Mouse (Mus musculus) heart, embryonic 16.5 days (tissue): Measurements from ENCODE around the gene Angptl8. TPM values are rescaled to one million over a fixed set of nuclear protein-coding genes. Genes with fewer than 3 reads are reported as not detected.

Source experiments
- ATAC-seq: fragments of 200-750 bp; cut with Nextera tagmentation; replicated peaks from 2 replicates; pipeline ENCODE4 v1.8.0; 2017; ENCODE audit warnings: moderate number of reproducible peaks; ENCODE audit not compliant: insufficient read depth, low FRiP score; ENCODE audit errors: extremely low read depth
- H3K27ac ChIP-seq: fragments of 300-500 bp; sonication (generic); 2 replicates; pipeline ENCODE4 v1.5.1; 2014; ENCODE audit warnings: mild to moderate bottlenecking, low read length, control low read depth, moderate library complexity
- H3K27me3 ChIP-seq: fragments of 300-500 bp; sonication (generic); 2 replicates; pipeline ENCODE4 v1.6.1; 2014; ENCODE audit warnings: low read length, mixed read lengths; ENCODE audit not compliant: control insufficient read depth, insufficient read depth
- H3K36me3 ChIP-seq: fragments of 300-500 bp; sonication (generic); 2 replicates; pipeline ENCODE4 v1.6.1; 2014; ENCODE audit not compliant: control insufficient read depth, insufficient read depth
- H3K4me1 ChIP-seq: fragments of 300-500 bp; sonication (generic); 2 replicates; pipeline ENCODE4 v1.6.1; 2014; ENCODE audit warnings: low read length, mixed read lengths; ENCODE audit not compliant: control insufficient read depth, insufficient read depth
- H3K4me2 ChIP-seq: fragments of 300-500 bp; sonication (generic); 2 replicates; pipeline ENCODE4 v1.6.1; 2014; ENCODE audit warnings: low read depth, mild to moderate bottlenecking, control low read depth, low read length
- H3K4me3 ChIP-seq: fragments of 300-500 bp; sonication (generic); 2 replicates; pipeline ENCODE4 v1.5.1; 2014; ENCODE audit warnings: mild to moderate bottlenecking, control low read depth, low read length
- H3K9ac ChIP-seq: fragments of 300-500 bp; sonication (generic); 2 replicates; pipeline ENCODE4 v1.6.1; 2014; ENCODE audit warnings: low read length, control low read depth
- H3K9me3 ChIP-seq: fragments of 300-500 bp; sonication (generic); replicated peaks from 2 replicates; pipeline ENCODE4 v1.6.1; 2016; ENCODE audit warnings: low read length; ENCODE audit not compliant: control insufficient read depth
- WGBS: fragments of 180-500 bp; shearing (Covaris S2); extraction: QIAGEN DNeasy Blood & Tissue Kit; methylation state at CpG from one replicate; pipeline ENCODE4 v1.1.7; 2014; 5-methylcytosine and 5-hydroxymethylcytosine counted together
- polyA plus RNA-seq: library from polyadenylated mRNA; unstranded; fragments of >200 nt; fragmentation: Nextera tagmentation; extraction: Ambion mirVana; gene quantifications from 2 replicates; pipeline ENCODE4 v1.2.1, GENCODE M21; 2015

Gene Angptl8
- polyA plus RNA-seq, 1 experiment from 2014 or later, result 1.7 TPM

DNA sequence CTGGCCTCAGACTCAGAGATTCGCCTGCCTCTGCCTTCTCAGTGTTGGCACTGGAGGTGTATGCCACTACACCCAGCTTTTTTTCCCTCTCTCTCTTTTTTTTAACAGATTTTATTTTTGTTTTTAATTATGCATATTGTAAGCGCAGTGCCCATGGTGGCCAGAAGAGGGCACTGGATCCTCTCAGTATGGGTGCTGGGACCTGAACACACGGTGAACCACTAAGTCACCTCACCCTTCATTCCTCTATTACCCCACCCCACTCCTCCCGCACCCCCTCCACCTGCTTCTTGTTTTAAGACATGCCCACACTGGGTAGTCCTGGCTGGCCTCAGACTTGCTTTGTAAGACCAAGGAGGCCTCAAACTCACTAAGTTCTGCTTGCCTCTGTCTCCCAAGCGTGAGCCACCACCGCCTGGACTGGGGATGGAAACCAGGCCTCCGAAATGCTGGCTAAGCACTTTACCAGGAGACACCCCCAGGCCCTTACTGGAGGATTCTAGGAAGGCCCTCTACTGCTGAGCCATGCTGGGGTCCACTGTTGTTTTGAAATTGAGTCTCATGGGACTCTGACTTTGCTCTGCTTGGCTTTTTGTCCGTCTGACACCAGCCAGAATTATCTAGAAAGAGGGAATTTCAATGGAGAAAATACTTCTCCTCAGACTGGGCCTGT, 4.9 kb downstream of the Angptl8 start:
- H3K9me3 ChIP-seq, result no peaks in the 10 kb centered on the region
- H3K4me2 ChIP-seq, result no peak overlapping the region
- H3K9ac ChIP-seq, result no peak overlapping the region
- no peak overlapping the region for H3K4me3 ChIP-seq
- peaks cover 10% of the 10 kb centered on the region for H3K4me1 ChIP-seq
- H3K27ac ChIP-seq, result 0 out of 2 replicates have a peak overlapping the region, but pooled peaks have one; percentile 3
- no peak for ATAC-seq
- H3K27me3 ChIP-seq, result no peaks in the 10 kb centered on the region
- WGBS, result 58% methylated on average over 8 of the region's 8 CpGs
- H3K36me3 ChIP-seq, result 0 out of 2 replicates have a peak, but pooled peaks cover 4% of the 10 kb centered on the region

DNA sequence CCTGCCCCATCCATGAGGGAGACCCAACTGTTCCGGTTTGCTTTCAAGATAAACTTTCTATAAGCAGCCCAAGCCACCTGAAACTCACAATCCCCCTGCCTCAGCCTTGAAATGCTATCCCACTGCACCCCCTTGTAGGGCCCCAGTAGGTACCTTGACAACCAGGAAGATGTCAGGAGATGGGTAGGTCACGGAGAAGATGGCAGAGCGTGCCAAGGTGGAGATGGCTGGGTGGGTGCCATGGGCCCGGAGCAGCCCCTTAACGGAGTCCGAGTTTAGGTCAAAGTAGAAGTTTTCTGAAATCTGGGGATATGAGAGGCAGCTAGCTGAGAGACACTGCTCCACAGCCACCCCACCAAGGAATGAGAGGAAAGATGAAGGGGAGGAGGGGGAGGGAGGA, 6.0 kb downstream of the Angptl8 start:
- ATAC-seq, result no peak
- peaks cover 15% of the 10 kb centered on the region for H3K4me1 ChIP-seq
- H3K4me2 ChIP-seq, result no peak overlapping the region
- H3K4me3 ChIP-seq, result no peak overlapping the region
- no peaks in the 10 kb centered on the region for H3K27me3 ChIP-seq
- H3K9ac ChIP-seq, result no peak overlapping the region
- no peaks in the 10 kb centered on the region for H3K9me3 ChIP-seq
- 91% methylated on average over 6 of the region's 6 CpGs for WGBS
- H3K27ac ChIP-seq, result no peak overlapping the region
- no peaks in the 10 kb centered on the region; the same call in 1 of the 2 replicates for H3K36me3 ChIP-seq

DNA sequence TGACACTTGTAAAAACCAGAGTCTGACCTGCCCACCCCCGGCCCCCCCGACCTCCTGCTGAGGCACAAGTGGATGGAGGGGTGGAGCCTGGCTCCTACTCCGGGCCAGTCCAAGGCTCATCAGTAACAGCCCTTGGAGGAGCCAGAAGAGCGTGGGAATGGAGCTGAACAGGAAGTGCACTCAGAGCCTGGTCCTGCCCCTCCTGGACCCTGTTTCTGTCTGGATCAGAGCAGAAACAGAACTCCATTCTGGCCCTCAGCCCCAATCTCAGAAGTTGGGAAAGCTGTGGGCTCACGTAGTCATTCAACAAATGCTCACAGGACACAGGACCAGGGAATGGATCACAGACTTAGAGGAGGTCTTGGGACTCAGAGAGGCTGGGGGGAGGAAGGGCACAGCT, 7.1 kb downstream of the Angptl8 start:
- Histone ChIP-seq H3K4me3 (no peak overlapping the region), H3K27ac (peak overlapping the region; percentile 83), H3K27me3 (no peaks in the 10 kb centered on the region), H3K9ac (no peak overlapping the region), H3K36me3 (no peaks in the 10 kb centered on the region; the same call in 1 of the 2 replicates), H3K4me1 (peaks cover 25% of the 10 kb centered on the region), H3K4me2 (no peak overlapping the region), H3K9me3 (no peaks in the 10 kb centered on the region)
- ATAC-seq, result peak; percentile 43
- WGBS, result 40% methylated on average over 5 of the region's 5 CpGs

DNA sequence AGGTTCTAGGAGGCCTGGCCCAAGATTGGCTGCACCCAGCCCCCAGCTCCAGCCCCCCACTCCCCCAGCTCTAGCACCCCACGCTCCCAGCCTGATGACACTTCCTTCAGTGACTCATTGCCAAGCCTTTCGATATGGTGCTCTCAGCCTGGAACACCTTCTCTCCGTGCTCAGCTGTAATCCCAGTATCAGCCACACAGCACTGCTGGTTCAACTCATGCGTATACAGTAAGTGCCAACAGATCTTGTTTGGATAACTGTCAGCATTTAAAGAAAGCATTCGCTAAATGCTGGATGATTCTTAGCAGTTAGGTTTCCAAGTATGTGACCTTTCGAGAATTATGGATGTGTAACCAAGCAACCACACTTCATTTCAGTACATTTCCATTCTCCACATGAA, 7.8 kb downstream of the Angptl8 start:
- H3K4me2 ChIP-seq, result no peak overlapping the region
- no peak for ATAC-seq
- H3K4me1 ChIP-seq, result peaks cover 32% of the 10 kb centered on the region
- WGBS, result 47% methylated on average over 6 of the region's 6 CpGs
- H3K9ac ChIP-seq, result no peak overlapping the region
- H3K4me3 ChIP-seq, result no peak overlapping the region
- no peaks in the 10 kb centered on the region; the same call in 1 of the 2 replicates for H3K36me3 ChIP-seq
- peak overlapping the region; percentile 83 for H3K27ac ChIP-seq
- no peaks in the 10 kb centered on the region for H3K9me3 ChIP-seq
- no peaks in the 10 kb centered on the region for H3K27me3 ChIP-seq

DNA sequence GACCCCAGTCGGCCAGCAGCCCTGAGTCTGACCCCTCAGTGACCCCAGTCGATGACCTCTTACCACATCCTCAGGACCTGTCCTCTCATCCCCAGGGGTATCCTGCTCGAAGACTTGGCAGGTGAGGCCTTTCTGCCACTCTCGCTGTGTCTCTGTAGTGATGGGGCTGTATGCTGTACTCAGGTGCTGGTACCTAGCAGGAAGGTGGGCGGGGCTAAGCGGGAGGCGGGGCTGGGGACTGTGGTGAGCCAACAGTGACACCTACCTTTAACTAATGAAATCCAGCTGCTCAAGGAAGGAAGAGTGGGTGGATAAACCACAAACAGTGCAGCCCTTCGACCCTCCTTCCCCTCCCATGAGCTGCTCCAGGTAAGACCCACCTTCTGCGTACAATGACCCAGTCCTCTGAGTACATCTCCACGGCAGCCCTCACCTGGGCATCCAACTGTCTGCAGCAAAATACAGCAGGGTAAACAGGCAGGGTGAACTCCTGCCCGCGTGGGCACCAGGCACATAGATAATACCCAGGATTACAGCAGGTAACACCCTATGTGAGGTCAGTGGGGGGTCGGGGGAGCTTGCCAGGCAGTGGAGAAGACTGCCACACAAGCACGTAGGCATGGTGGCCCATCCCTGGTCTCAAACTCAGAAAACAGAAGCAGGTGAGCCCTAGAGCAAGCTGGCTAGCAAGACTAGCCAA, 10.2 kb downstream of the Angptl8 start:
- H3K9ac ChIP-seq, result no peak overlapping the region
- peaks cover 33% of the 10 kb centered on the region for H3K4me1 ChIP-seq
- H3K27me3 ChIP-seq, result no peaks in the 10 kb centered on the region
- no peak for ATAC-seq
- H3K9me3 ChIP-seq, result no peaks in the 10 kb centered on the region
- no peaks in the 10 kb centered on the region; the same call in 1 of the 2 replicates for H3K36me3 ChIP-seq
- H3K4me3 ChIP-seq, result no peak overlapping the region
- no peak overlapping the region; the same call in 1 of the 2 replicates for H3K4me2 ChIP-seq
- WGBS, result 47% methylated on average over 14 of the region's 14 CpGs
- H3K27ac ChIP-seq, result peak overlapping the region; percentile 85; the same call in 1 of the 2 replicates

DNA sequence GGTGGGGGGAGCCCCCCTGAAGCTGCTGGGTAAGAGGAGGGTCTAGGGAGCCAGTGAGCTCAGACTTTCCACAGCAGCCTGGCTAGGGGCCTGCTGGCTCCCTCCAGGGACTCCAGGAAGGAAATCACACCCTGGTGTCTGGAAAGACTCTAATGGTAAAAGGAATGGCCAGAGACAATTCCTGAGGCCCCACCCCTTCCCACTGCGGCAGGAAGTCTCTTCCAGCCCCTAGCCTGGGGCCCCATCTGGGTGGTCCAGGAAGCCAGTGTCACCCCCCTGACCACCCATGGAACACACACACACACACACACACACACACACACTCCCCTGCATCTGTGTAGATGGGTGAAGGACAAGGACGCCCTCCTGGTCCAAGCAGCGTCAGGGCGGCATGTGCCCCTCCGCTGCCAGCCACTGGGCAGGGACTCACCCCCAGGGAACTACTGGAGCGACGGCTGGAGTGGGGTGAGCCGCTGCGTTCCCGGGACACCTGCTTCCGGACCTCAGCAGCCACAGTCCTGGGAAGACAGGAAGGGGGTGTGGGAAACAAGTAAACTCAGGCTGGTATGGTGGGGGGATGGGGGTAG, 11.5 kb downstream of the Angptl8 start:
- Histone ChIP-seq H3K27ac (peak overlapping the region; percentile 85), H3K9me3 (no peaks in the 10 kb centered on the region), H3K9ac (peak overlapping the region; percentile 60), H3K27me3 (no peaks in the 10 kb centered on the region), H3K36me3 (no peaks in the 10 kb centered on the region; the same call in 1 of the 2 replicates), H3K4me2 (peak overlapping the region; percentile 65), H3K4me1 (peaks cover 33% of the 10 kb centered on the region), H3K4me3 (peak overlapping the region; percentile 39)
- ATAC-seq, result peak; percentile 82
- 13% methylated on average over 11 of the region's 11 CpGs for WGBS

DNA sequence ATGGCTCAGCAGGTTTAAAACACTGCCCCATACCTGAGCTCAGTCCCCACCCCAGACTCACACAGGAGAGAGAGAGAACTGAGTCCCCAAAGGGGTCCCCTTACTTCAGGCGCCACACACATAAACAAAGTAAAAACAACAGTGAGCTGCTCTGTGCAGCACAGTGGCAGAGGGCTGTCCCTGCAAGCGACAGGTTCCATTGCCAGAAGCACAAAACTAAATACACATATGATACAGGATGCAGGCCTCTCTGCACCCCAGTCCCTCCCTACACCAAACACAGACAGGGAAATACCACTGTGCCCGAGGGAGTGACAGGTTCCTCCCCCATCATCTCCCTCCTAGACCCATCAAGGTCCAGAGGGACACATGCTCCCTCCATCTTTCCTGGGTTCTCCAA, 12.1 kb downstream of the Angptl8 start:
- WGBS, result 29% methylated on average over 3 of the region's 3 CpGs
- Histone ChIP-seq H3K27me3 (no peaks in the 10 kb centered on the region), H3K9me3 (no peaks in the 10 kb centered on the region), H3K27ac (peak overlapping the region; percentile 85), H3K9ac (peak overlapping the region; percentile 60), H3K4me2 (peak overlapping the region; percentile 65), H3K4me3 (peak overlapping the region; percentile 39), H3K36me3 (no peaks in the 10 kb centered on the region; the same call in 1 of the 2 replicates), H3K4me1 (peaks cover 33% of the 10 kb centered on the region)
- 0 out of 2 replicates have a peak, but pooled peaks have one; percentile 7 for ATAC-seq

DNA sequence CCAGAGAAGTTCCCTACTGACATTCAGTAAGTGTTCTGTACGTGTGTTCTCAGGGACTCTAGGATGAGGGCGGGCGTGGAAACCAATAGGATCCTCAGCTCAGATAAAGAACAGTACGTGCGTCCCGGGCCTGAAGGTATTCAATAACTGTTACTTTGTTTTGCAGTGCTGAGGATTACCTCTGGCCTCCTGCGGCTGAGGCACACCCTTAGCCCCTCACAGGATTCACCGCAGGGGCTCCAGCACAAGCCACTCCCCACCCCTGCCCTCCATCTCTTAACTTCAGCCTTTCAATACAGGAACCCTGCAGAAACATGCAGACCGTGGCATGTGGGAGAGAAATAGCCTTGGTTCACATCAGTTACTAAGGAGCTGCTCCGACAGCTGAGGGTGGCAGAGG, 12.6 kb downstream of the Angptl8 start:
- no peaks in the 10 kb centered on the region for H3K9me3 ChIP-seq
- peak overlapping the region; percentile 60 for H3K9ac ChIP-seq
- H3K27me3 ChIP-seq, result no peaks in the 10 kb centered on the region
- ATAC-seq, result no peak
- H3K36me3 ChIP-seq, result no peaks in the 10 kb centered on the region; the same call in 1 of the 2 replicates
- peak overlapping the region; percentile 85 for H3K27ac ChIP-seq
- no peak overlapping the region for H3K4me3 ChIP-seq
- peaks cover 30% of the 10 kb centered on the region for H3K4me1 ChIP-seq
- peak overlapping the region; percentile 65 for H3K4me2 ChIP-seq
- WGBS, result 44% methylated on average over 10 of the region's 10 CpGs
